Mouse (Mus musculus) cerebellum, adult 11-12 months (tissue): ENCODE measurements around the gene Gm21586.
"Not testable (repeated sequence)": the region's sequence is repeated elsewhere in the genome, so short reads cannot be mapped to it uniquely, and the experiment has no call there.

Experiments
- DNase-seq: peaks from one replicate; pipeline ENCODE4 v3.0.0; 2022

The Gm21586 gene

GRCm38 (mm10) chr4:42439078-42439477 is at the start of gene Gm21586:
Gene Gm21586 (plus strand): TSS chr4:42439378.
- not testable (repeated sequence) for DNase-seq

DNA sequence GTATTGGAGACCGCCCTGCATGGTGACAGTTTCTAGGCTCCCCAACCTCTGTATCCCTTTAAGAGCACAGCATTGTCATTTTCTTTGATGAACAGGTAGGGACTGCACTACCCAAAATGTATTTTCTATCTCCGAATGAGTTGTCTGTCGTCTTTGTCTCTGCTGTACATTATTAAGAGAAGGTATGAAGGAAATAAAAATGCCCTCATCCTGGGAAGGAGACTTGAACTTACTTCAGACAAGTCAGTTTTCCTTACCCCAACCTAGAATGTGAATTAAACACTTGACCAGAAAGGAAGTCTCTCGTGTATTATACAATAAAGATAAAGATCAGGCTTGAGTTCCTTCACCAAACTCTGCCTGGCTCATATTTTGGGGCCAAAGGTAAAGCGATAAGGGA is 27.3 kb downstream of the Gm21586 start, which contains the start of gene Gm2163:
Gene Gm2163, plus strand, starts transcription at position 301 of the 400 bp plus-strand sequence.
- not testable (repeated sequence) for DNase-seq
